Mouse (Mus musculus) liver, postnatal 0 days (tissue): ENCODE data around the gene Endog. TPM values are rescaled to one million over a fixed set of nuclear protein-coding genes. Genes with fewer than 3 reads are reported as not detected.
"Not testable (repeated sequence)": the region's sequence is repeated elsewhere in the genome, so short reads cannot be mapped to it uniquely, and the experiment has no call there.

Source experiments
- ATAC-seq: fragments of 200-750 bp; cut with Nextera tagmentation; 2 replicates; pipeline ENCODE4 v1.8.0; 2017; ENCODE audit warnings: mild to moderate bottlenecking, moderate library complexity
- DNase-seq: peaks from one replicate; pipeline ENCODE4 v3.0.0-alpha.2; 2016
- H3K27ac ChIP-seq: fragments of 300-500 bp; sonication (generic); 2 replicates; pipeline ENCODE4 v1.5.1; 2014; ENCODE audit warnings: antibody characterized with exemption, moderate library complexity, mild to moderate bottlenecking, low read depth
- H3K27me3 ChIP-seq: fragments of 300-500 bp; sonication (generic); 2 replicates; pipeline ENCODE4 v1.6.1; 2014; ENCODE audit warnings: low read length, control low read depth, mixed read lengths; ENCODE audit not compliant: insufficient read depth
- H3K36me3 ChIP-seq: fragments of 300-500 bp; sonication (generic); replicated peaks from 2 replicates; pipeline ENCODE4 v1.6.1; 2014; ENCODE audit warnings: mild to moderate bottlenecking, control low read depth, low read length, moderate library complexity, mixed read lengths; ENCODE audit not compliant: insufficient read depth
- H3K4me1 ChIP-seq: fragments of 300-500 bp; sonication (generic); 2 replicates; pipeline ENCODE4 v1.6.1; 2014; ENCODE audit warnings: antibody characterized with exemption, mild to moderate bottlenecking, control low read depth; ENCODE audit not compliant: insufficient read depth
- H3K4me2 ChIP-seq: fragments of 300-500 bp; sonication (generic); 2 replicates; pipeline ENCODE4 v1.6.1; 2014; ENCODE audit warnings: low read depth, mild to moderate bottlenecking, low read length, moderate library complexity, mixed read lengths
- H3K4me3 ChIP-seq: fragments of 300-500 bp; sonication (generic); 2 replicates; pipeline ENCODE4 v1.5.1; 2014; ENCODE audit warnings: low read depth, low read length
- H3K9ac ChIP-seq: fragments of 300-500 bp; sonication (generic); replicated peaks from 2 replicates; pipeline ENCODE4 v1.6.1; 2014; ENCODE audit warnings: mild to moderate bottlenecking, moderate library complexity
- H3K9me3 ChIP-seq: fragments of 300-500 bp; sonication (generic); 2 replicates; pipeline ENCODE4 v1.6.1; 2016; ENCODE audit warnings: mild to moderate bottlenecking, control low read depth, low read length, mixed read lengths
- CTCF ChIP-seq: sonication (generic); IDR thresholded peaks from 2 replicates; pipeline ENCODE4 v1.5.1; 2016; ENCODE audit warnings: antibody characterized with exemption, low read depth
- EP300 ChIP-seq: IDR thresholded peaks from 2 replicates; pipeline ENCODE4 v1.6.1; 2016; ENCODE audit warnings: antibody characterized with exemption, low read depth, mild to moderate bottlenecking
- WGBS: fragments of 180-500 bp; shearing (Covaris S2); extraction: QIAGEN DNeasy Blood & Tissue Kit; methylation state at CpG from one replicate; pipeline ENCODE4 v1.1.7; 2014; ENCODE audit not compliant: insufficient replicate concordance; 5-methylcytosine and 5-hydroxymethylcytosine counted together
- polyA plus RNA-seq: library from polyadenylated mRNA; unstranded; fragments of >200 nt; fragmentation: Nextera tagmentation; extraction: Ambion mirVana; gene quantifications from 2 replicates; pipeline ENCODE4 v1.2.1, GENCODE M21; 2015

Gene Endog
- polyA plus RNA-seq, 1 experiment from 2014 or later = 51.2 TPM

- DNase-seq (no peak), ATAC-seq (no peak)
- WGBS = 65% methylated on average over 4 of the region's 4 CpGs
- no peaks in the 10 kb centered on the region for H3K9me3 ChIP-seq
- TF ChIP-seq CTCF (no peak), EP300 (no peak)
- no peaks in the 10 kb centered on the region for H3K27me3 ChIP-seq
- H3K4me2 ChIP-seq = no peak overlapping the region
- H3K4me3 ChIP-seq = no peak overlapping the region
- peaks cover 17% of the 10 kb centered on the region for H3K4me1 ChIP-seq
- no peak overlapping the region for H3K9ac ChIP-seq
- no peaks in the 10 kb centered on the region for H3K36me3 ChIP-seq
- no peak overlapping the region for H3K27ac ChIP-seq
Measured at GRCm38 (mm10) chr2:30130156-30130555, 41.1 kb upstream of the Endog start.

GRCm38 (mm10) chr2:30131240-30131639 is 40.1 kb upstream of the Endog start:
- peaks cover 16% of the 10 kb centered on the region for H3K4me1 ChIP-seq
- not testable (repeated sequence) for H3K4me3 ChIP-seq, ATAC-seq, H3K9me3 ChIP-seq, H3K9ac ChIP-seq, H3K27ac ChIP-seq, H3K36me3 ChIP-seq, DNase-seq, H3K4me2 ChIP-seq, H3K27me3 ChIP-seq
- TF ChIP-seq CTCF = peak; percentile 28; the same call in 1 of the 2 replicates
- WGBS = 61% methylated on average over 5 of the region's 5 CpGs

- 27% methylated on average over 16 of the region's 16 CpGs for WGBS
- peak overlapping the region; percentile 69 for H3K4me3 ChIP-seq
- no peaks in the 10 kb centered on the region for H3K27me3 ChIP-seq
- H3K9me3 ChIP-seq = no peaks in the 10 kb centered on the region
- peak overlapping the region; percentile 87 for H3K4me2 ChIP-seq
- TF ChIP-seq CTCF (no peak), EP300 (no peak; the same call in 1 of the 2 replicates)
- H3K4me1 ChIP-seq = peaks cover 16% of the 10 kb centered on the region
- H3K36me3 ChIP-seq = peaks cover 9% of the 10 kb centered on the region; the same call in 1 of the 2 replicates
- H3K9ac ChIP-seq = peak overlapping the region; percentile 64
- ATAC-seq (peak; percentile 49), DNase-seq (peak; percentile 38)
- peak overlapping the region; percentile 91 for H3K27ac ChIP-seq
Measured at GRCm38 (mm10) chr2:30132801-30133612, 38.3 kb upstream of the Endog start.

DNA sequence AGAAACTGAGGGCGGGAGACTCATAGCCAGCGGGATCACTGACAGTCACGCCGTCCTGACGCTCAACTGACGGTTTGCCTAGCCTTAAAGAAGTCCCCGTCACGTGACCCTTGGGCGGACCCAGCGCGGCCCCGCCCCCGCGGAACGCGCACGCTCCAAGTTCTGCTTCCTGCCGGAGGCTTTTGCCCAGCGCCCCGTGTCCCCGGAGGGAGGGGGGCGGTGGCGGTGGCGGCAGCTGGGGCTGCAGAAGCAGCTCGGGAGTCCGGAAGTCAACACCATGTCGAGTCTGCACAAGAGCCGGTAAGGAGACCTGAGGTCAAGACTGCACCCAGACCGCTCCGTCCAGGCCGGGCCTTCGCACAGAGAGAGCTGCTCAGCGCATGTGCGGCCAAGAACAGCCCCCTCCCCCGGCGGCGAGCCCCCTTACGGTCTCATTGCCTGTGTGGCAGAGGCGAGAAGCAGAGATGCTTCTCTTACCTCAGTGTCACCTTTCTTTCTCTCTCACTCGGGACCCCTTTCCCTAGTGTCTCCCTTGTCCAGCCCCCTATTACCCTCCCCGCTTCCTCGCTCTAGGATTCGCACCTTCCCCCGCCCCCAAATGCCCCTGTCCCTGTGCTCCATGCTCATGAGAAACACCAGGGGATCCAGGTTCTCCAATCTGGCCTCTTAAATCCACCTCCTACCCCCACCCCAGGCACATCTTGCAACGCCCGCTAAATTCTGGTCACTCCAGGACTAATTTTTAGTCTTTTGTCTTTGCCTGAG is 37.5 kb upstream of the Endog start, which contains the start of gene Tbc1d13:
Tbc1d13 (plus strand) TSS at position 134 of the 765 bp plus-strand sequence.
- H3K27ac ChIP-seq = peak within 1 kb of the TSS; percentile 91
- H3K4me2 ChIP-seq = peak within 1 kb of the TSS; percentile 87
- TF ChIP-seq EP300 = peak; percentile 6; the same call in 1 of the 2 replicates
- no peak for TF ChIP-seq CTCF
- peaks cover 16% of the 10 kb centered on the region for H3K4me1 ChIP-seq
- no peaks in the 10 kb centered on the region for H3K9me3 ChIP-seq
- 1% methylated on average over 46 of the region's 46 CpGs for WGBS
- DNase-seq (peak; percentile 98), ATAC-seq (peak; percentile 96)
- peaks cover 9% of the 10 kb centered on the region; the same call in 1 of the 2 replicates for H3K36me3 ChIP-seq
- peak within 1 kb of the TSS; percentile 81 for H3K9ac ChIP-seq
- H3K4me3 ChIP-seq = peak within 1 kb of the TSS; percentile 69
- H3K27me3 ChIP-seq = no peaks in the 10 kb centered on the region

GRCm38 (mm10) chr2:30134378-30134711 is 36.9 kb upstream of the Endog start:
- peaks cover 9% of the 10 kb centered on the region; the same call in 1 of the 2 replicates for H3K36me3 ChIP-seq
- H3K9ac ChIP-seq = peak overlapping the region; percentile 81
- H3K27me3 ChIP-seq = no peaks in the 10 kb centered on the region
- WGBS = 7% methylated on average over 6 of the region's 6 CpGs
- H3K27ac ChIP-seq = peak overlapping the region; percentile 91
- peaks cover 16% of the 10 kb centered on the region for H3K4me1 ChIP-seq
- DNase-seq (no peak), ATAC-seq (no peak)
- TF ChIP-seq CTCF = no peak
- no peak for TF ChIP-seq EP300
- H3K4me2 ChIP-seq = peak overlapping the region; percentile 87
- peak overlapping the region; percentile 69 for H3K4me3 ChIP-seq
- no peaks in the 10 kb centered on the region for H3K9me3 ChIP-seq

DNA sequence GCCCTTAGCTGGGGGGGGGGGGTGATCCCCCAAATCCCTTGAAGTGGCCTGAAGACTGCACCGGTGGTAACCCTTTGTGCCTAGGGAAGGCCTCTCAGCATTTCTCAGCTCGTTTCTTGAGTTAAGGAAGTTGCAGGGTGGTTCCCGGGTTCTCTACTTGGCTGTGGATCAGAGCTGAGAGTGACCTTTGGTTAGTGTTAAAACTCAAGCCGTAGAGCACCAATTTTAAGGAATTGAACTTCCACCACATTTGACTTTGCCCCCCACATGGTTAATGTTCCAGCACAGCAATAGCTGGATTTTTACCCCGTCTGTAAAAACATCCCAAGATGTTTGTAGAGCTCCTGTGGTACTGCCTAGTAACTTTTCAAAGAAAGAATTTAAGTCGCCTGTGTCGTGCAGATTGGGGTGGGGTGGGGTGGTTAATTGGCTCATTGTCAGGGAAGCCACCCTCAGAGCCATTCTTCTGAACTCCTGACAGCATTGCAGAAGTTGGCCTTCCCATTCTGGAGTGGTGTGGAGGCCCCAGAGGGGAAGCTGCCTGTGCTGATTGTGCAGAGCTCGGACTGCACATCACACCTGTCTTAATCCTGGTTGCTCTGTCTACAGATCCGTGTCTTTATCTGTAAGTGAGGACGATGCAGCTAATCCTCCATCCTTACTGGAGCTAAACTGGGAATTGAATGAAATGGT is 36.2 kb upstream of the Endog start:
- Histone ChIP-seq H3K27ac (peak overlapping the region; percentile 91), H3K4me3 (peak overlapping the region; percentile 69), H3K9ac (peak overlapping the region; percentile 81), H3K36me3 (peaks cover 10% of the 10 kb centered on the region; the same call in 1 of the 2 replicates), H3K4me1 (peaks cover 16% of the 10 kb centered on the region), H3K9me3 (no peaks in the 10 kb centered on the region), H3K27me3 (no peaks in the 10 kb centered on the region), H3K4me2 (peak overlapping the region; percentile 87)
- ATAC-seq (no peak), DNase-seq (no peak)
- WGBS = 40% methylated on average over 10 of the region's 10 CpGs
- TF ChIP-seq EP300 = no peak
- no peak for TF ChIP-seq CTCF
